Mouse (Mus musculus) cerebellum, adult 2 months (tissue): ENCODE measurements around the gene Inpp5f.

ENCODE experiments used
- CTCF ChIP-seq: fragments of 200-500 bp; IDR thresholded peaks from 2 replicates; pipeline ENCODE4 v1.5.1; 2011; ENCODE audit warnings: low read depth, mild to moderate bottlenecking, control low read depth, low read length, moderate library complexity, borderline replicate concordance; ENCODE audit not compliant: insufficient read depth
- POLR2A ChIP-seq: fragments of 200-500 bp; IDR thresholded peaks from 2 replicates; pipeline ENCODE4 v1.6.1; 2011; ENCODE audit warnings: low read length, control low read depth, borderline replicate concordance; ENCODE audit not compliant: insufficient read depth

DNA sequence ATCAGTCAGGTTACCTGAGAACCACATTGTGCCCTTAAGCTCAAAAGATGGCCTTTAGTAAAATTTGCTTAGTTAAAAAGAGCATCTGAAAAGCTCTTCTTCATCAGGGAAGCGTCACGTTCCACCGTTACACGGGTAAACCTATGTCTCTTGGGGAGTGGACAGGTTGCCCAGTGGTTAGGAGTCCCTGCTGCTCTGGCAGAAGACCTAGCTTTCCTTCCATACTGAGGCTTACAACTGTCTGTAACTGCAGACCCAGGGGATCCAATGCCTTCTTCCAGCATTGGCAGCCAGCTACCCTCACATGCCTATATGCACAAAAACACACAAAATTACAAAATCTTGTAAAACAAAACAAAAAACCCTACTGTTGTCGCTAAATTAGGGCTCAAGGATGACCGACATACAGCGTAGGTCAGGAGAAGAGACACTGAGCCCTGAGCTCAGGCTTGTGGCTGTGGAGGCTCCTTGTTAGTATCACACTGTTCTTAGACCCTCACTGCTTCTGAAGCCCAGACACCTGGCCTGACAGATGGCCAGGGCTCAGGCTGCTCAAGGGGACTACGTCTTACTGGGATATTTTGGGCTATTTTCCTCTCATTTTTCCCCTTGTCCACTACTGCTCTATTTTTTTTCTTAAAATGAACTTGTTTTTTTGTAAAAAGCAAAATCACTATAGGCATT is 43.4 kb upstream of the Inpp5f start:
- TF ChIP-seq CTCF (no peak), POLR2A (peak; percentile 51; the same call in 1 of the 2 replicates)
